Mouse (Mus musculus): ENCODE data around the gene Baiap2l1. TPM values are rescaled to one million over a fixed set of nuclear protein-coding genes. Genes with fewer than 3 reads are reported as not detected.
A peak's percentile ranks its signal among the peaks of the same experiment; 100 is the strongest.

The Baiap2l1 gene
- total and polyA plus RNA-seq, 3 experiments, result 4.5 to 7.2 (median 5.3) TPM

DNA sequence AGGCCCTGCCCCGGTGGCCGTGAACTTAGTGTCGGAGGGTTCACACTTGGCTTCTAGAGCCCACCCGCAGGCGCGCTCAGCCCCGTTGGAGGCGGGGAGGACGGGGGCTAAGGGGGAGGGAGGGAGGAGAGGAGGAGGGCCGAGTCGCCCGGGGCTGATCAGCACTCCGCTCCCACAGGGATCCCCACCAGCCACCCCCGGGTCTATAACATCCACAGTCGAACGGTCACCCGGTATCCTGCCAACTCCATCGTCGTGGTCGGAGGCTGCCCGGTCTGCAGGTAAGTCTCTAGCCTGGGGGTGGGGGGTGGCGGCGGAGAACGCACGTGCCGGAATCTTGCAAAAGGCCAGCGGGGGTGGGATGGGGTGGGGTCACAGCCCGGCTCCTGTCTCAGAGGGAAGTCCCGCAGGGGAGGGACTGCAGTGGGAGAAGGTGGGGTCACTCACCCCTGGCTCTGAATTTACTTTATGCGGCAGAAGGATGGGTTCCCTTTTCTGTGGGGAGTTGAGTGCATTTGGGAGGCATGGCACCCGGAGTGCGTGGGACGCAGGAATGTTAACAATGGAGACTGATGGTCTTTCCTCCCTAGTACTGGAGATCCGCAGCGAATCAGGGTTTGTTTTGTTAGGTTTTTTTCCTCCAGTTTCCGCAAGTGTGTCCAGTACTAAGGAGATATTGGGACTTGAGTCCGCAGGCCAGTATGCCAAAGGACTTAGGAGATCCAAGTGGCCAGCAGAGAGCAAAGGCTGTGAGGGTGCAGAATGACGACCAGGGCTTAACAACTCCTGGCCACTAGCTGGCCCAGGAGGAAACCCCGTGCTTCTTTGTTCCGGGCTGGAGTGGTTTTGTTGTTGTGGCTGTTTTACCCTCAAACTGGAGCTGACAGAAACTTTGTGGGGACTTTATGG, 102.0 kb downstream of the Baiap2l1 start:
- H3K36me3 ChIP-seq (ENCODE audit: control insufficient read depth, insufficient read depth, low read length), result peaks cover 12% of the 10 kb centered on the region
- H3K4me1 ChIP-seq (ENCODE audit: control insufficient read depth, insufficient read depth, low read length), result peaks cover 28% of the 10 kb centered on the region
- no peaks in the 10 kb centered on the region for H3K27me3 ChIP-seq (ENCODE audit: control insufficient read depth, insufficient read depth, low read length)
- intact Hi-C loops (cut with DNase I), result loop anchor here (1.0 to 2.0 kb wide), 2 partner anchors 19 to 33 kb away; partner anchors contain the start of gene Tecpr1
- peak overlapping the region; percentile 95 for H3K9ac ChIP-seq (ENCODE audit: low read depth, low read length)
- DNase-seq, result peak; percentile 76 to 80
- peak overlapping the region; percentile 94 for H3K27ac ChIP-seq
- H3K4me3 ChIP-seq, result peak overlapping the region; percentile 82
- peak; percentile 34 for TF ChIP-seq CTCF (IDR thresholded peaks at IDR 0.05)
- peak; percentile 63 for TF ChIP-seq POLR2A (IDR thresholded peaks at IDR 0.05; ENCODE audit: insufficient read depth, low read depth, low read length)
- no peak for TF ChIP-seq EP300 (IDR thresholded peaks at IDR 0.05; ENCODE audit: insufficient read depth, low read depth, low read length)
- 0% methylated on average over 35 of the region's 40 CpGs for WGBS
- peaks cover 18% of the 10 kb centered on the region for H3K79me2 ChIP-seq (replicated peaks; ENCODE audit: control insufficient read depth, insufficient read depth, low read length)

DNA sequence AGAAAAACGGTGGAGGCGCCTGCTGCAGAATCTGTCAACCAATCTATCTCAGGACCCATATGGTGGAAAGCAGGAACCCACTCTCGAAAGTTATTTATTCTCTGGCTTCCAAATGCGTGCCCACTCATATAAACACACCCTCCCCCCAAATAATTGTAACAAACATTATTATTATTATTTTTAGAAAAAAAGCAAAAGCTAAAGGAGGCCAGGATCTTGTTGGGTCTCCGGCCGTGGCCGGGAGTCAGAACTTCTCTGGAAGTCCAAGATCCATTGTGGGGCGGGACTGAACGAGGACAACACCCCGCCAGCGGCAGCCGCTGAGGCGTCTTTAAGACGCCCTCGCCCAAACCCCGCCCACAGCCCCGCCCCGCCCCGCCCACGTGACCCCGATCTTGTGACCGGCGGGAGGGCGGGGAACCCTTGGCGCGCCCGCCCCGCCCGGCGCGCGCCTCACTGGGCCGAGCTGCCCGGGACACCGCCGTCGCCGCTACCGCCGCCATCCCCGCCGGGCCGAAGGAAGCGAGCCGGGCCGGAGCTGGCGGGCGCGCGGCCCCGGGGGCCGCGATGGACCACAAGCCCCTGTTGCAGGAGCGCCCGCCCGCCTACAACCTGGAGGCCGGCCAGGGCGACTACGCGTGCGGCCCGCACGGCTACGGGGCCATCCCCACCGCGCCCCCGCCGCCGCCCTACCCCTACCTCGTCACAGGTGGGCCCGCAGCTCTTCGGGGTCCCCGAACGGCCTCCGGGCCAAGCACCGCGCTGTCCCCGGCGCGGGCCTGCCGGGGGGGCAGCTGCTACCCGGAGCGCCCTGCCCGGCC, 102.9 kb downstream of the Baiap2l1 start:
- H3K79me2 ChIP-seq (replicated peaks; ENCODE audit: control insufficient read depth, insufficient read depth, low read length), result peaks cover 16% of the 10 kb centered on the region
- H3K4me3 ChIP-seq, result peak overlapping the region; percentile 82
- H3K9ac ChIP-seq (ENCODE audit: low read depth, low read length), result peak overlapping the region; percentile 95
- peak overlapping the region; percentile 94 for H3K27ac ChIP-seq
- under 1% methylated on average over 60 of the region's 84 CpGs for WGBS
- intact Hi-C loops (cut with DNase I), result loop anchor here (1.0 kb wide), 1 partner anchor 32 kb away; the partner anchor contains the start of gene Tecpr1
- H3K36me3 ChIP-seq (ENCODE audit: control insufficient read depth, insufficient read depth, low read length), result peaks cover 12% of the 10 kb centered on the region
- peak; percentile 93 to 94 for DNase-seq
- TF ChIP-seq POLR2A (IDR thresholded peaks at IDR 0.05; ENCODE audit: insufficient read depth, low read depth, low read length), result peak; percentile 73; the same call in 1 of the 2 replicates
- TF ChIP-seq CTCF (IDR thresholded peaks at IDR 0.05), result no peak
- TF ChIP-seq EP300 (IDR thresholded peaks at IDR 0.05; ENCODE audit: insufficient read depth, low read depth, low read length), result 0 out of 2 replicates have a peak, but pooled peaks have one; percentile 31
- H3K4me1 ChIP-seq (ENCODE audit: control insufficient read depth, insufficient read depth, low read length), result peaks cover 22% of the 10 kb centered on the region
- H3K27me3 ChIP-seq (ENCODE audit: control insufficient read depth, insufficient read depth, low read length), result no peaks in the 10 kb centered on the region

DNA sequence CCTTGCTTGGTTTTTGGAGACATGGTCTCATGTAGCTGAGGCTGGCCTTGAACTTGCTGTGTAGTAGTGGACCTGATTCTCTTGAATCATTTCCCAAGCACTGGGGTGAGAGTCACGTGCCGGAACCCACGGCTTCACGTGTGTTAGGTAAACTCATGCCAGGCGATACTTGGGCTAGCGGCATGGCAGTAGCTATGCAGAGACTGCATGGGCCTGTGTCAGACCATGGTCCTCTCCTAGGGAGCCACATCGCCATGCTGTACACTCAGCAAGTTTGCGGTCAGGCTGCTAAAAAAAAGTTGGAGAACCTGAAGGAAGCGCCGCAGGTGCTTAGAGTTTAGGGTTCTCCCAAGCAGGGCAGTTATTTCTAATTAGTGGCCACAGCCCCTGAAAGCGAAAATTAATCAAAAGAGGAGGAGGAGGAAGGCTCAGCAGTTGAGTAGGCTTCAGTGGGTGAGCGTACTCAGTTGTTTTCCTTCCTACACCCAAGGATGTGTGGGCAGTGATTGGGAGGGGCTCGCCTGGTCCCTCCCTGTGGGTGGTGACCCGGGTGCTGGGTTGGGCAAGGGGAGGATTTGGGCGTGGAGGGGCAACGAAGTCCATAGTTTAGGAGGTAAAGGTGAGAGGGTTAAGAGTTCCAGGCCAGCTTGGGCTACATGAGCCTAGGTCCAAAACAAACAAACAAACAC, 103.6 kb downstream of the Baiap2l1 start:
- intact Hi-C loops (cut with DNase I), result no loop called here
- H3K27ac ChIP-seq, result peak overlapping the region; percentile 94
- H3K79me2 ChIP-seq (replicated peaks; ENCODE audit: control insufficient read depth, insufficient read depth, low read length), result peaks cover 12% of the 10 kb centered on the region
- peaks cover 20% of the 10 kb centered on the region for H3K4me1 ChIP-seq (ENCODE audit: control insufficient read depth, insufficient read depth, low read length)
- H3K4me3 ChIP-seq, result peak overlapping the region; percentile 55
- H3K9ac ChIP-seq (ENCODE audit: low read depth, low read length), result peak overlapping the region; percentile 26
- peaks cover 8% of the 10 kb centered on the region for H3K36me3 ChIP-seq (ENCODE audit: control insufficient read depth, insufficient read depth, low read length)
- peak; percentile 81 to 86 for DNase-seq
- no peaks in the 10 kb centered on the region for H3K27me3 ChIP-seq (ENCODE audit: control insufficient read depth, insufficient read depth, low read length)
- TF ChIP-seq POLR2A (IDR thresholded peaks at IDR 0.05; ENCODE audit: insufficient read depth, low read depth, low read length), result peak; percentile 72
- no peak for TF ChIP-seq EP300 (IDR thresholded peaks at IDR 0.05; ENCODE audit: insufficient read depth, low read depth, low read length)
- no peak for TF ChIP-seq CTCF (IDR thresholded peaks at IDR 0.05)
- 59% methylated on average over 16 of the region's 16 CpGs for WGBS

DNA sequence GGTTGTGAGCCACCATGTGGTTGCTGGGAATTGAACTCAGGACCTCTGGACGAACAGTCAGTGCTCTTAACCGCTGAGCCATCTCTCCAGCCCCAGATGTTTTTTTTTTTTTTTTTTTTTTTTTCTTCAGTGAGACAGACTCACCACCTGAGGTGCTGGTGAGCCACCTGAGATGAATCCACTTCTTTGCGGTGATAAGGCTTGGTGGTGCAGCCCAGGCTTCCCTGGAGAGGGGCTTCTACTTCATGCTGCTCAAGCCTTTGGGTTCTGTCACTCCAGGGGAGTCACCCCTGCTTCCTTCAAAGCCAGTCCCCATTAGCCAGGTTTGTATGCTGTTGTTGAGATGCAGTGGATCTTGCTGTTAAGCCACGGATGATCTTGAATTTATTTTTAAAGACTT, 104.7 kb downstream of the Baiap2l1 start:
- H3K27ac ChIP-seq, result no peak overlapping the region
- no peak overlapping the region for H3K9ac ChIP-seq (ENCODE audit: low read depth, low read length)
- H3K27me3 ChIP-seq (ENCODE audit: control insufficient read depth, insufficient read depth, low read length), result no peaks in the 10 kb centered on the region
- TF ChIP-seq POLR2A (IDR thresholded peaks at IDR 0.05; ENCODE audit: insufficient read depth, low read depth, low read length) (no peak), CTCF (IDR thresholded peaks at IDR 0.05) (no peak), EP300 (IDR thresholded peaks at IDR 0.05; ENCODE audit: insufficient read depth, low read depth, low read length) (no peak)
- H3K4me3 ChIP-seq, result no peak overlapping the region
- WGBS, result 92% methylated on average over 4 of the region's 4 CpGs
- intact Hi-C loops (cut with DNase I), result no loop called here
- H3K79me2 ChIP-seq (replicated peaks; ENCODE audit: control insufficient read depth, insufficient read depth, low read length), result 0 out of 2 replicates have a peak, but pooled peaks cover 3% of the 10 kb centered on the region
- H3K36me3 ChIP-seq (ENCODE audit: control insufficient read depth, insufficient read depth, low read length), result peaks cover 5% of the 10 kb centered on the region
- DNase-seq, result no peak
- peaks cover 12% of the 10 kb centered on the region for H3K4me1 ChIP-seq (ENCODE audit: control insufficient read depth, insufficient read depth, low read length)

DNA sequence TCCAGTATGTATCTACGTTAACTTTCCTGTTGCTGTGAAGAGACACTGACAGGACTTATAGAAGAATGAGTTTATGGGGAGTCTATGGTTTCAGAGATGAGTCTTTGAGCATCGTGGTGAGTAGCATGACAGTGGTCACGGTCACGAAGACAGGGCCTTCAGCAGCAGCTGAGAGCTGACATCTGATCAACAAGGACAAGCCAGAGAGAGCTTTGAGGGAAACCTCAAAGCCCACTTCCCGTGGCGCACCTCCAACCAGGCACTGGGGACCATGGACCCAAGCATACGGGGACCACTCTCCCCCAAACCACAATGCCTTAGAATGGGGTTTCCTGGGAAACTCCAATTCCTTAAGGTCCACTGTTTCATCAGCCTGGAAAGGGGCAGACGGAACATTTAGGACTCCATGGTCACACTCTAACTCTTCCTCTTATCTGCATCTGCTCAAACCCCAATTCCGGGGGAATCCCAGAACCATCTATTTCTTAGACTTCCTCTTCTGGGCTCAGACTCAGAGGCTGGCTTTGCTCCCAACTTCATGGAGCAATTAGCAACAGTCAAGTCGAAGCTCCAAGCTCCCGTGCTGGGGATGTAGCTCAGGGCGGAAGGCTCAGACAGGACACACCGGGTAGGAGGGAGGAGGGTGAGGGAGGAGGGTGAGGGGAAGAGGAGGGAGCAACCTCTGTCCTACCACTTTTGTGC, 105.9 kb downstream of the Baiap2l1 start:
- 70% methylated on average over 13 of the region's 13 CpGs for WGBS
- intact Hi-C loops (cut with DNase I), result no loop called here
- no peaks in the 10 kb centered on the region for H3K27me3 ChIP-seq (ENCODE audit: control insufficient read depth, insufficient read depth, low read length)
- H3K4me1 ChIP-seq (ENCODE audit: control insufficient read depth, insufficient read depth, low read length), result peaks cover 11% of the 10 kb centered on the region
- H3K27ac ChIP-seq, result no peak overlapping the region
- no peak for TF ChIP-seq POLR2A (IDR thresholded peaks at IDR 0.05; ENCODE audit: insufficient read depth, low read depth, low read length)
- no peak for TF ChIP-seq CTCF (IDR thresholded peaks at IDR 0.05)
- TF ChIP-seq EP300 (IDR thresholded peaks at IDR 0.05; ENCODE audit: insufficient read depth, low read depth, low read length), result no peak
- peaks cover 4% of the 10 kb centered on the region for H3K36me3 ChIP-seq (ENCODE audit: control insufficient read depth, insufficient read depth, low read length)
- 0 out of 2 replicates have a peak, but pooled peaks cover 3% of the 10 kb centered on the region for H3K79me2 ChIP-seq (replicated peaks; ENCODE audit: control insufficient read depth, insufficient read depth, low read length)
- DNase-seq, result peak in 1 of 2 experiments; percentile 48
- no peak overlapping the region for H3K4me3 ChIP-seq
- no peak overlapping the region for H3K9ac ChIP-seq (ENCODE audit: low read depth, low read length)

Measured in heart, adult 2 months (tissue).